Mouse (Mus musculus): ENCODE measurements around the gene Fxn. TPM values are rescaled to one million over a fixed set of nuclear protein-coding genes. Genes with fewer than 3 reads are reported as not detected.
A peak's percentile ranks its signal among the peaks of the same experiment; 100 is the strongest.

Gene Fxn
- polyA plus RNA-seq, 1 experiment from 2014 or later = 57.5 TPM

DNA sequence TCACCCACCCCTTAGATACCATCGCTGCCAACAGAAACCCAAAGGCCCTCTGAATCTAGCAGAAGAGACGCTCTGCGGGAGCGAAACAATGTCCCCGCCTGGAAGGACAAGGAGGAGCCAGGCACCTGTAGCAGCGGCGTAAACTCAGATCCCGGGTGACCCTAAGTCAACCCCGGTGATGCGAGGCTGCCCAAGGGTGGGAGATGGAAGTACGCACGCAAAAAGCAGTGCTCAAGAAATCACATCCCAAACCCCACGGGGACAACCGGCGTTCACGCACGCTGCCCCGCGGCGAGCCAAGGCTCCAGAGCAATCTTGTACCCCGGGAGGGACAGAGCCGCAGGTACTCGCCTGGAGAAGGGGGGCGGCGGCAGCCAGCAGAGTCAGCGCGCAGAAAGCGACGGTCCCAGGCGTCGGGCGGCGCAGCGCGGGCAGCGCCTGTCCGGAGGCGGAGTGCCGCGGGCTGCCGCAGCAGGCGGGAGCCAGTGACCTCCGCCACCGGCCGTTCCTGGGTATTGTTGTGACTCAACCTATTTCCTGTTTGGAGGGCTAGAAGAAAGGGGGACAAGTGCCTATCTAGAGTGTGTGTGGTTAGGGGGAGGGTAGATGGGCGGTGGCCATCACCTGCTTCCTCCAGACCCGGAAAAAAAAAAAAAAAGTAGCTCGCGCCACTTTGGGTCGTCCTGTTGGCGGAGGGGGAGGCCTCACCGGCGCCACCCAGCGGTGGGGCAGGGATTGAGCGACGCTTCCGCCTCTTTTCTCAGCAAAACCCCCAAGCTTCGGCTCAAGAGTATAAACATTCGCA is 55.7 kb downstream of the Fxn start, which contains the start of gene Tjp2:
TSS of gene Tjp2 (minus strand) at position 531 of the 805 bp plus-strand sequence.
- H3K4me1 ChIP-seq = peaks cover 7% of the 10 kb centered on the region; the same call in 1 of the 2 replicates
- H3K36me3 ChIP-seq = no peaks in the 10 kb centered on the region
- under 1% methylated on average over 59 of the region's 59 CpGs for WGBS
- H3K4me2 ChIP-seq (replicated peaks) = peak within 1 kb of the TSS; percentile 87
- H3K9me3 ChIP-seq = no peaks in the 10 kb centered on the region
- ATAC-seq (ENCODE audit: insufficient number of reproducible peaks, insufficient read depth, low FRiP score, low TSS enrichment) = peak; percentile 56; the same call in 1 of the 2 replicates
- H3K27ac ChIP-seq = peak within 1 kb of the TSS; percentile 55
- H3K27me3 ChIP-seq = peaks cover 33% of the 10 kb centered on the region
- peak within 1 kb of the TSS; percentile 50 for H3K4me3 ChIP-seq
- H3K9ac ChIP-seq = peak within 1 kb of the TSS; percentile 45

DNA sequence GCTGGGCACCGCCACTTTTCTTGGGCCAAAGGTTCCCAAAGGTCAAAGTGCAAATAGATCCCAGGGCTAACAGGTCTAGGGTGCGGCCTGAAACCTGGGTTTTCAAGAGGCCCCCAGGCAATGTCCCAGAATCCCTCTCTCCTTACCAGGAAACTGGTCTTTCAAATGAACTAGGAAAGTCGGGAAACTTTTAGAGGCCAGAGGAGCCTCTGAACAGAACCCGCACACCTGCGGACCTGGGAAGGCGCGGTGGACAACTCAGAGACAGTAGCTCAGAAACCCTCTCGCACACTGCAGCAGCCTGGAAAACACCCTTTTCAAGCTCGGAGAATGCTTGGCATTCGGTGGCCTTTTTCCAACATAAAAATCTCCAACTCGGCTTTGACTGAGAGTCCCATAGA is 56.6 kb downstream of the Fxn start:
- no peak overlapping the region for H3K27ac ChIP-seq
- 9% methylated on average over 11 of the region's 11 CpGs for WGBS
- peak overlapping the region; percentile 87 for H3K4me2 ChIP-seq (replicated peaks)
- no peaks in the 10 kb centered on the region for H3K36me3 ChIP-seq
- H3K27me3 ChIP-seq = peaks cover 33% of the 10 kb centered on the region
- no peak overlapping the region for H3K9ac ChIP-seq
- ATAC-seq (ENCODE audit: insufficient number of reproducible peaks, insufficient read depth, low FRiP score, low TSS enrichment) = no peak
- peak overlapping the region; percentile 50 for H3K4me3 ChIP-seq
- H3K9me3 ChIP-seq = no peaks in the 10 kb centered on the region
- peaks cover 7% of the 10 kb centered on the region; the same call in 1 of the 2 replicates for H3K4me1 ChIP-seq

DNA sequence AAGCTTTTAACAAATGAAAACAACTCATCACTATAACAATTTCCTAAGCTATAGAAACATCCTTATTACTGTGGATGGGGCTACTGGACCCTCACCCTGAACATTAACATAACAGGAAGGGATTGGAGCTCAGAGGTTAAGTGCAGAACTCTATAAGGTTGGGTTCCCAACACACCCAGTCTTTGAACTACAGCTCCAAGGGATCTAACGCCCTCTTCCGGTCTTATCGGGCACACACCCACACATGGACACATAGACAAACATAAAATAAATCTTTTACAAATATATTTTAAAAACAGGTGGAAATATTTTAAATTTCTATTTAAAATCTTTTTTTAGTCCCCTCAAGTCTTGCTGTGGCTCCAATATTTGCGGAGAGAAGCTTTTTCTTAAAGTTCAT is 59.0 kb downstream of the Fxn start:
- no peak overlapping the region for H3K4me3 ChIP-seq
- no peak overlapping the region for H3K27ac ChIP-seq
- no peak for ATAC-seq (ENCODE audit: insufficient number of reproducible peaks, insufficient read depth, low FRiP score, low TSS enrichment)
- H3K4me1 ChIP-seq = peaks cover 7% of the 10 kb centered on the region; the same call in 1 of the 2 replicates
- no peaks in the 10 kb centered on the region for H3K9me3 ChIP-seq
- H3K4me2 ChIP-seq (replicated peaks) = no peak overlapping the region
- H3K9ac ChIP-seq = no peak overlapping the region
- 89% methylated on average over 4 of the region's 4 CpGs for WGBS
- no peaks in the 10 kb centered on the region for H3K36me3 ChIP-seq
- H3K27me3 ChIP-seq = peaks cover 33% of the 10 kb centered on the region

DNA sequence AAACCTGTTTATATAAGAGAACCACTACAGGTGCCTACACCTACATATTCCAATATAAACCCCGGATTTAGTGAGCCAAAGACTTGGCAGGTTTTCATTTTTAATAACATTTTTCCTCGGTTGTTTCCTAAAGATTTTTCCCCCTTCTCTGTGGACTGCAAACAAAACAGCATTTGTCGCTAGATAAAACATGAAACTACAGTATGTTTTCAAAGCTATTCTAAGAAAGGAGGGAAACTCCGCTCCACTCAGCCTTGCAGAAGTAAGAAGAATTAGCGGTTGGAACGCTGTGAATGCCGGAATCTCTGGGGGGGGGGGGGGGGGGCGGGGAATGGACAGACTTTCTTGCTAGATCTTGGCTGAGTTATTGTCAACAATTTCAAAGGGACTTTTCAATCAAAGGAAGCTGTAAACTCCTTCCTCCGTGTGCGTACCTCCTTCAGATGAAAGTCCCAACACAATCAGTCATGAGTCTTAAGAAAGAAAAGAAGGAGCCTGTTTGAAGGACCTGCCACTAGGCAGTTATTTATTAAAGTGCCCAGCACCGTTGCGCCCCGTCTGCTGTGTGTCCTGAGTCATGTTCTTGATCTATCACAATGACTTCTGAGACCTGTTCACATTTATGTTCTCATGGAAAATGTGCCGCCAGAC is 59.5 kb downstream of the Fxn start:
- Histone ChIP-seq H3K27ac (no peak overlapping the region), H3K36me3 (no peaks in the 10 kb centered on the region), H3K27me3 (peaks cover 33% of the 10 kb centered on the region), H3K9me3 (no peaks in the 10 kb centered on the region), H3K4me3 (no peak overlapping the region), H3K4me2 (replicated peaks) (no peak overlapping the region), H3K9ac (no peak overlapping the region), H3K4me1 (peaks cover 7% of the 10 kb centered on the region; the same call in 1 of the 2 replicates)
- no peak for ATAC-seq (ENCODE audit: insufficient number of reproducible peaks, insufficient read depth, low FRiP score, low TSS enrichment)
- WGBS = 60% methylated on average over 14 of the region's 14 CpGs

DNA sequence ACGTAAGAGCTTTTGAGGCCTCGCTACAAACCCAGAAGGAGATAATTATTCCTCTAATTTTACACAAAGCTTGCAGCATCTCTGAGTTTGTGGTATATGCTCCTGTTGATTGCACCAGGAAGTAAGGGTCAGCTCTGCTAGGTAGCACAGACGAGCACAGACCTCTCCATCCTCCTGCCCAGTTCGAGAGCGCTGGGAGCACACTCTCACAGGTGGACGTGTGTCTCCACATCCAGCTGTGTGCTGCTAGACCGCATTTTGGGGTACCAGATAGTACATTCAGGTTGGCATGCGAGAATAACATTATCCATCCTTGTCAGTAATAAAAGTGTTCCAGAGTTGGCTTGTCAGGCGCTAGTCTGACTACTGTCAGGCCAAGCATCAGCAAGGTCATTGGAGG is 61.4 kb downstream of the Fxn start:
- no peak overlapping the region for H3K4me2 ChIP-seq (replicated peaks)
- H3K4me1 ChIP-seq = no peaks in the 10 kb centered on the region
- no peaks in the 10 kb centered on the region for H3K9me3 ChIP-seq
- 0 out of 2 replicates have a peak overlapping the region, but pooled peaks have one; percentile 23 for H3K27ac ChIP-seq
- H3K4me3 ChIP-seq = no peak overlapping the region
- H3K27me3 ChIP-seq = peaks cover 17% of the 10 kb centered on the region
- no peak for ATAC-seq (ENCODE audit: insufficient number of reproducible peaks, insufficient read depth, low FRiP score, low TSS enrichment)
- 70% methylated on average over 9 of the region's 9 CpGs for WGBS
- no peak overlapping the region for H3K9ac ChIP-seq
- H3K36me3 ChIP-seq = no peaks in the 10 kb centered on the region

DNA sequence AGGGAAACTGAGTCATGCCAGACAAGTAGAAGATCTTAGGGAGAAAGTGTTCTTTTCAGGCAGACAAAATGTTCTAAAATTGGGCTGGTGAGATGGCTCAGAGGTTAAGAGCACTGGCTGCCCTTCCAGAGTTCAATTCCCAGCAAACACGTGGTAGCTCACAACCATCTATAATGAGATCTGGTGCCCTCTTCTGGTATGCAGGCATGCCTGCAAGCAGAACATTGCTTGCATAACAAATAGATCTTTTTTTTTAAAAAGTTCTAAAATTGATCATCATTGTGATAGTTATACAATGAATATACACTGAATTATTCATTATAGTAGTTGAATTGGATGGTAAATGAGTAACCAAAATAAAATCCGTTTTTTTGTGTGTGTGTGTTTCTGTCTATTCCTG is 62.1 kb downstream of the Fxn start:
- peaks cover 3% of the 10 kb centered on the region; the same call in 1 of the 2 replicates for H3K4me1 ChIP-seq
- no peak for ATAC-seq (ENCODE audit: insufficient number of reproducible peaks, insufficient read depth, low FRiP score, low TSS enrichment)
- H3K36me3 ChIP-seq = no peaks in the 10 kb centered on the region
- no peak overlapping the region for H3K4me2 ChIP-seq (replicated peaks)
- no peak overlapping the region for H3K4me3 ChIP-seq
- no peak overlapping the region for H3K27ac ChIP-seq
- H3K9ac ChIP-seq = no peak overlapping the region
- 43% methylated on average over 2 of the region's 2 CpGs for WGBS
- no peaks in the 10 kb centered on the region for H3K9me3 ChIP-seq
- peaks cover 9% of the 10 kb centered on the region; the same call in 1 of the 2 replicates for H3K27me3 ChIP-seq

DNA sequence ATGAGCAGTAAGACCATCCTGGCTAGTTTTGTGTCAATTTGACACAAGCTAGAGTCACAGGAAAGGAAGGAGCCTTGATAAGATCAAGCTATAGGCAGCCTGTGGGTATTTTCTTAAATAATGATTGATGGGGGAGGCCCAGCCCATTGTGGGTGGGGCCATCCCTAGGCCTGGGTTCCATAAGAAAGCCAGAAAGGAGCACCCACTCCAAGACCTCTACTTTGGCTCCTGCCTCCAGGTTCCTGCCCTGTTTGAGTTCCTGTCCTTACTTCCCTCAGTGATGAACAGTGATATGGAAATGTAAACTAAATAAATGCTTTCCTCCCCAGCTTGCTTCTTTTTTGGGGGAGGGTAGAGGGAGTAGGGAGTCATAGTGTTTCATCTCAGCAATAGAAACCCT is 62.6 kb downstream of the Fxn start:
- peaks cover 7% of the 10 kb centered on the region; the same call in 1 of the 2 replicates for H3K4me1 ChIP-seq
- H3K27me3 ChIP-seq = peaks cover 6% of the 10 kb centered on the region; the same call in 1 of the 2 replicates
- H3K4me2 ChIP-seq (replicated peaks) = no peak overlapping the region
- H3K4me3 ChIP-seq = no peak overlapping the region
- H3K9ac ChIP-seq = no peak overlapping the region
- no peaks in the 10 kb centered on the region for H3K36me3 ChIP-seq
- H3K9me3 ChIP-seq = no peaks in the 10 kb centered on the region
- H3K27ac ChIP-seq = no peak overlapping the region
- ATAC-seq (ENCODE audit: insufficient number of reproducible peaks, insufficient read depth, low FRiP score, low TSS enrichment) = no peak

DNA sequence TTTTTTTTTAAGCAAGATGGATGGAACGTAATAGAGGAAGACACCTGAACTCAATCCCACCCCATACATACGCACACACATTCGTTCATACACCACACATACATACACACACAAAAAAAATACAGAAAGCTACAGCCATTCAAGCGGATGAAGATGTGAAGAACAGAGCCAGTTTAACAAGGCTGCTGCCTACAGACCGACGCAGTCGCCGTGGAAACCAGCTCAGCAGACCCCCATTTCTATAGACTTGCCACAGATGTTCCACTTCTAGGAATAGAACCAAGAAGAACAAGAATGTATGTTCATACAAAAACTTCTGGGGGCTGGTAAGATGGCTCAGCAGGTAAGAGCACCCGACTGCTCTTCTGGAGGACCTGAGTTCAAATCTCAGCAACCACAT is 63.6 kb downstream of the Fxn start:
- H3K27ac ChIP-seq = no peak overlapping the region
- no peaks in the 10 kb centered on the region for H3K27me3 ChIP-seq
- H3K4me1 ChIP-seq = peaks cover 7% of the 10 kb centered on the region; the same call in 1 of the 2 replicates
- no peak overlapping the region for H3K4me2 ChIP-seq (replicated peaks)
- no peaks in the 10 kb centered on the region for H3K36me3 ChIP-seq
- WGBS = 84% methylated on average over 9 of the region's 9 CpGs
- H3K4me3 ChIP-seq = no peak overlapping the region
- no peak for ATAC-seq (ENCODE audit: insufficient number of reproducible peaks, insufficient read depth, low FRiP score, low TSS enrichment)
- H3K9ac ChIP-seq = no peak overlapping the region
- no peaks in the 10 kb centered on the region for H3K9me3 ChIP-seq

DNA sequence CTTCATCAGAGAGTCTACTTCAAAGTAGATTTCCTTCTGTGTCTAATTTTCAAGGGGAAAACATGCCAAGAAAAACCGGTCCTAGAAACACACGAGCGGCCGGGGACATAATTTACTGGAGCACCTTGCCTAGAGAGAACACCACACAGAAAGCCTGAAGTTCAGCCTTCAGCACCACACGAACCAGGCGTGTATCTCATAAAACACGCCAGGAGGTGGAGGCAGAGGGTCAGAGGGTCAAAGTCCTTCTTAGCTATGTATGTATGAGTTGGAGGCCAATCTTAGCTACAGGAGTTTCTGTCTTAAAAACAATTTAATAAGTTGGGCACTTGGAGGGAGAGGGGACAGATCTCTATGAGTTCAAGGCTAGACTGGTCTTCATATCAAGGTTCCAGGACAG is 65.5 kb downstream of the Fxn start:
- H3K4me3 ChIP-seq = no peak overlapping the region
- H3K27ac ChIP-seq = no peak overlapping the region
- WGBS = 74% methylated on average over 7 of the region's 7 CpGs
- H3K36me3 ChIP-seq = no peaks in the 10 kb centered on the region
- H3K9me3 ChIP-seq = no peaks in the 10 kb centered on the region
- H3K27me3 ChIP-seq = no peaks in the 10 kb centered on the region
- peaks cover 7% of the 10 kb centered on the region for H3K4me1 ChIP-seq
- no peak for ATAC-seq (ENCODE audit: insufficient number of reproducible peaks, insufficient read depth, low FRiP score, low TSS enrichment)
- no peak overlapping the region for H3K9ac ChIP-seq
- no peak overlapping the region for H3K4me2 ChIP-seq (replicated peaks)

DNA sequence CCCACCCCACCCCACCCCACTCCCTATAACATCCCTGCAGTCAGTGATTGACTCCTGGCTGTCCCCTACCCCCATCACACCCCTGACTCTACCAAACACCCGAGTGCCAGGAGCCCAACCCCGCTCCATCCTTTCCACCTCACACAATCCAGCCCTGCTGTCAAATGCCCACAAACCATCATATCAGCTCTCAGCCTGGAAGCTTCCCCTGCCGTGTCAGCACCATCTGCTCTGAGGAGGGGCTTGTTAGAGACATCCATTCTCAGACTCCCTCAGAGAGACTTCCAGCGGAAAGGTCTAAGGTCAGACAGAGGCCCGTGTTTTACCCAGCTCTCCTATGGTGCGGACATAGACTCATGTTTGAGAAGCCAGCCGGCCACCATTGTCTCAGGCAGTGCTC is 67.1 kb downstream of the Fxn start:
- no peak overlapping the region for H3K27ac ChIP-seq
- no peaks in the 10 kb centered on the region for H3K9me3 ChIP-seq
- peak; percentile 38 for ATAC-seq (ENCODE audit: insufficient number of reproducible peaks, insufficient read depth, low FRiP score, low TSS enrichment)
- no peak overlapping the region for H3K4me2 ChIP-seq (replicated peaks)
- 36% methylated on average over 7 of the region's 7 CpGs for WGBS
- no peak overlapping the region for H3K4me3 ChIP-seq
- H3K9ac ChIP-seq = no peak overlapping the region
- H3K36me3 ChIP-seq = no peaks in the 10 kb centered on the region
- H3K4me1 ChIP-seq = peaks cover 7% of the 10 kb centered on the region
- no peaks in the 10 kb centered on the region for H3K27me3 ChIP-seq

DNA sequence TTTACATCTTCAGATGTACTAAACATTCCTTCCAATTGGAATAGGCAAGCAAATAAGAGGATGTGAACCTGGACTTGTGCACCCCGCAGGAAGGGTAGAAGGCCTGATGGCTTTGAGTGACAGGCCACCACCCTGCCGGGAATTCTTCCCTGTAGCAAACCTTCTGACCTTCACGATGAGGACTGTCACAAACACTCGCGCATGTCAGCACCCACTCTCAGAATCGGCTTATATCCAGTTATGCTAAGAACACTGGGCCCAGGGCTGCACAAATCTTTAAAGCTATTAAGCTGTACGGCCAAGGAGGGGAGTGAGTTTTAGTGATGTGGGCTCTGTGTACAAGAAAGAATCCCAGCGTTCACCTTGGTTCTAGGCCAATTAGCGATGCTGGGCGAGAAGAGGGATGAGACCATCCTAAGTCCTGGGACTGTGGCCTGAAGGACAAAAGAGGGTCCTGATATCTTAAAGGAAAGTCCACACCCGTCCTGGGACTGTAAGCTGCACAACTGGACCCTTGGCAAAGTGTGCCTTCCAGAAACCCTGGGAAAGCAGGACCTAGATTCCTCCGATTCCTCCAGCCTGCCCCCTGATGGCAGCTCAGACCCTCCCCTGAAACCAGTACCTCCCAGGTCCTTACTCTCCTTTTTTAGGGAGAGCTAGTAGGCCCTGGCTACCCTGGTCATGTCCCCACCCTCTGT is 67.7 kb downstream of the Fxn start:
- Histone ChIP-seq H3K4me3 (no peak overlapping the region), H3K9ac (no peak overlapping the region), H3K27me3 (no peaks in the 10 kb centered on the region), H3K9me3 (no peaks in the 10 kb centered on the region), H3K27ac (no peak overlapping the region), H3K4me2 (replicated peaks) (no peak overlapping the region), H3K36me3 (no peaks in the 10 kb centered on the region), H3K4me1 (peaks cover 7% of the 10 kb centered on the region)
- ATAC-seq (ENCODE audit: insufficient number of reproducible peaks, insufficient read depth, low FRiP score, low TSS enrichment) = no peak
- 78% methylated on average over 12 of the region's 12 CpGs for WGBS

All from embryonic facial prominence, embryonic 12.5 days (tissue).